Mouse (Mus musculus): ENCODE data around the gene Ahcyl1.

GRCm38 (mm10) chr3:107739966-107740365 is 43.6 kb upstream of the Ahcyl1 start:
- no peak for TF ChIP-seq CTCF (IDR thresholded peaks at IDR 0.05; ENCODE audit: low read depth)
- TF ChIP-seq EP300 (IDR thresholded peaks at IDR 0.05; ENCODE audit: low read depth) = no peak

Measured in heart, postnatal 0 days (tissue).